Mouse (Mus musculus) embryonic stem cell, embryonic (primary cell): ENCODE measurements around the gene Ccrl2.

Source experiments
- CTCF ChIA-PET, 4 experiments: fragments of 300-600 bp in 2 of 4; fragments of 350-600 bp in 2 of 4; sonication (Branson Sonifier 250); formaldehyde crosslinking; loops; one replicate each; lab custom pipeline; 2022; ENCODE audit warnings: inconsistent platforms in 2 of 4; lab: Charles Lee
- POLR2A ChIA-PET, 4 experiments: fragments of 300-600 bp in 2 of 4; fragments of 350-600 bp in 2 of 4; sonication (Branson Sonifier 250); formaldehyde crosslinking; loops; one replicate each; lab custom pipeline; 2022; ENCODE audit warnings: antibody characterized with exemption in 4 of 4, inconsistent platforms in 1 of 4; lab: Charles Lee

The Ccrl2 gene

DNA sequence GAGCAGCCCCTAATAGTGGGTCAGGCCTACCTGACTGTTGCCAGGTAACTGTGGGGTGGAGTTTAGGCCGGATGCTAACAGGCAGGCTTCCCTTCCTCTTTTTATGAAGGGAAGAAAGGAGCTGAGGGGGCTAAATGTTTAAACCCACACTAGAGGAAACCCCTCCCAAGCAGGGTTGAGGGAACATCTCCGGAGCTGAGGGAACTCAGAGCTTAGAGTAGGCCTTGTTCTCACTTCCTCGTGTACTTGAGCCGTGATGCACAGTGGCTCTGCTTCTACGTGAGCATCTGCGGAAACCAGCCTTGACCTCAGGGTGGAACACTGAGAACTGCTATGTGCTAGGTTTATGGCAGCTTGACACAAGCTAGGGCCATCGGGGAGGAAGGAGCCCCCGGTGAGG is 23.5 kb upstream of the Ccrl2 start:
- POLR2A ChIA-PET, result interaction anchor here in 3 of 4 experiments (0.6 to 1.0 kb wide), 4 partner anchors 8 to 9 kb away, joined by 3 read pairs; no protein-coding TSS in a partner anchor
- CTCF ChIA-PET, result interaction anchor here in 2 of 4 experiments (0.7 to 1.5 kb wide), 6 partner anchors 9 to 956 kb away, joined by 3 to 6 read pairs (median 4); no protein-coding TSS in a partner anchor

GRCm38 (mm10) chr9:111077745-111078144 is 20.4 kb upstream of the Ccrl2 start:
- CTCF ChIA-PET, result interaction anchor here in 3 of 4 experiments (0.6 to 2.3 kb wide), 13 partner anchors 9 to 296 kb away, joined by 3 to 15 read pairs (median 3); no protein-coding TSS in a partner anchor
- POLR2A ChIA-PET, result interaction anchor here in 1 of 4 experiments (1.5 kb wide), 1 partner anchor 12 kb away, joined by 8 read pairs; no protein-coding TSS in a partner anchor

GRCm38 (mm10) chr9:111072971-111073370 is 15.7 kb upstream of the Ccrl2 start:
- POLR2A ChIA-PET, result interaction anchor here in 3 of 4 experiments (1.0 to 1.5 kb wide), 9 partner anchors 8 to 217 kb away, joined by 3 to 4 read pairs (median 3); partner anchors contain the start of genes Als2cl (in 1 of the 3) and Tmie (in 1 of the 3)
- CTCF ChIA-PET, result interaction anchor here (0.8 to 5.9 kb wide), 9 partner anchors 20 to 292 kb away, joined by 3 to 25 read pairs (median 4); no protein-coding TSS in a partner anchor

DNA sequence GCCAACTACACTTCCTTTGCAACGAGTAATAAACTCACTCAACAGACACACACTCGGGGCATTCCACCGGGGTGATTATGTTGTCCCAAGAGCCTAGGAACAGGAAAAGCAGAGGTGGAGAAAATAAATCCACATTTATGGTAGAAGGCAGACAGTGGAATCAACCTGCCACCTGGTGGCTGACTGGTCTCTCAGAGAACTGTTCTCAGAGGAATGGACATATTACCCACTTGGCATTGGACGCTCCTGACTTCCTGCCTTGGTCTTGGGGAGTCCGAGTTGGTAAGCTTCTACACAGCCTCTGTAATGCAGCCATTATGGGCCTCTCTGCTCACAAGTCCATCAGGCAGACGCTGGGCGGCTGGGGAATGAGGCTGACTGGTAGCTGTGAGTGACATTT is 14.9 kb upstream of the Ccrl2 start:
- CTCF ChIA-PET, result interaction anchor here (0.7 to 5.9 kb wide), 14 partner anchors 21 to 291 kb away, joined by 3 to 25 read pairs (median 4); no protein-coding TSS in a partner anchor

DNA sequence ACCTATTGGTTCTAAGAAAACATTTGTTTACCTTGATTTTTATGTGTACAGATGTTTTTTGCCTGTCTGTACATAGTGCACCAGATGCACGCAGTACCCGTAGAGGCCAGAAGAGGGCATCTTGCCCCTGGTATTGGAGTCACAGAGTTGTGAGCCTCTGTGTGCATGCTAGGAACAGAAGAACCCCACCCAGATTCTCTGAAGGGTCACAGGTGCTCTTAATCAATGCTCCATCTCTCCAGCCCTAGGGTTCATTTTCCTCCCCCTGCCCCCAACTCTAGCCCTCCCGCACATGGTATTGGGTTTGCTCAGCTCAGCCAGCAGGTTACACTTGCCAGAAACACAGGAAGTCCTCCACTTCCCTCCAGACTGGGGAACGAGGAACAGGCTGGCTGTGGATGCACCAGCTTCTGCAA is 13.2 kb upstream of the Ccrl2 start:
- CTCF ChIA-PET, result interaction anchor here (0.7 to 5.9 kb wide), 12 partner anchors 9 to 397 kb away, joined by 3 to 25 read pairs (median 4); no protein-coding TSS in a partner anchor

More for the DNA sequence above, 14.9 kb upstream of the Ccrl2 start:
- POLR2A ChIA-PET, result interaction anchor here in 3 of 4 experiments (0.5 to 1.5 kb wide), 12 partner anchors 8 to 218 kb away, joined by 3 to 4 read pairs (median 3); no protein-coding TSS in a partner anchor

GRCm38 (mm10) chr9:111067052-111067451 is 9.7 kb upstream of the Ccrl2 start:
- POLR2A ChIA-PET, result interaction anchor here in 2 of 4 experiments (0.6 to 1.0 kb wide), 2 partner anchors 101 to 128 kb away, joined by 3 read pairs; no protein-coding TSS in a partner anchor
- CTCF ChIA-PET, result interaction anchor here in 1 of 4 experiments (0.6 kb wide), 1 partner anchor 56 kb away, joined by 3 read pairs; no protein-coding TSS in a partner anchor

More for the DNA sequence above, 13.2 kb upstream of the Ccrl2 start:
- POLR2A ChIA-PET, result interaction anchor here in 2 of 4 experiments (1.1 to 1.3 kb wide), 2 partner anchors 22 to 105 kb away, joined by 3 read pairs; no protein-coding TSS in a partner anchor

- ChIA-PET POLR2A (no interaction called here), CTCF (no interaction called here)
Observed at GRCm38 (mm10) chr9:111062840-111063239, 5.5 kb upstream of the Ccrl2 start.

DNA sequence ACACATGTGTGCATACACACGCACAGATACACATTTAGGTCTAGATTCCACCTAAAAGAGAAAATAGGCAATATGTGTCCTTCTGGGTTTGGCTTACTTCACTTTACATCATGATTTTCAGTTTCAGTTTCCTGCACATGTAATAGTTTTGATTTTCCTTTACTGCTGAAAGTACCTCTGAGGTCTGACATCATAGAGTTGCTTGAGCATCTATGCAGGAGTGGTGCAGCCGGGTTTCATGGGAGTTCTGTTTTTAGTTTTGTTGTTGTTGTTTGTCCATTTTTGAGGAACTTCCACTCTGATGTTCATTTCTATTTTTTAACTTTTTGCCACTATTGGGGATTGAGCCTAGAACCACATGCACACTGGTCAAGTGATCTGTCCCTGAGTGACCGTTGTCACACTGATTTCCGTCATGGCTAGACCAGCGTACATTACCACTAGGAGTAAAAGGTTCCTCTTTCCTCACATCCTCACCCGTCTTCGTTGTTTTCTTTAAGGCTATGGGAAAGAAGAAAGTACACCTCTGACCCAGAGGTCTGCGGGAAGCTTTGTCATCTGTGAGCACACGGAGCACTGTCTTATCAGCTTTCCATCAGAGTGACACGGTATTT is 1.7 kb upstream of the Ccrl2 start:
- POLR2A ChIA-PET, result no interaction called here
- CTCF ChIA-PET, result interaction anchor here in 1 of 4 experiments (0.5 kb wide), 1 partner anchor 423 kb away, joined by 3 read pairs; no protein-coding TSS in a partner anchor

DNA sequence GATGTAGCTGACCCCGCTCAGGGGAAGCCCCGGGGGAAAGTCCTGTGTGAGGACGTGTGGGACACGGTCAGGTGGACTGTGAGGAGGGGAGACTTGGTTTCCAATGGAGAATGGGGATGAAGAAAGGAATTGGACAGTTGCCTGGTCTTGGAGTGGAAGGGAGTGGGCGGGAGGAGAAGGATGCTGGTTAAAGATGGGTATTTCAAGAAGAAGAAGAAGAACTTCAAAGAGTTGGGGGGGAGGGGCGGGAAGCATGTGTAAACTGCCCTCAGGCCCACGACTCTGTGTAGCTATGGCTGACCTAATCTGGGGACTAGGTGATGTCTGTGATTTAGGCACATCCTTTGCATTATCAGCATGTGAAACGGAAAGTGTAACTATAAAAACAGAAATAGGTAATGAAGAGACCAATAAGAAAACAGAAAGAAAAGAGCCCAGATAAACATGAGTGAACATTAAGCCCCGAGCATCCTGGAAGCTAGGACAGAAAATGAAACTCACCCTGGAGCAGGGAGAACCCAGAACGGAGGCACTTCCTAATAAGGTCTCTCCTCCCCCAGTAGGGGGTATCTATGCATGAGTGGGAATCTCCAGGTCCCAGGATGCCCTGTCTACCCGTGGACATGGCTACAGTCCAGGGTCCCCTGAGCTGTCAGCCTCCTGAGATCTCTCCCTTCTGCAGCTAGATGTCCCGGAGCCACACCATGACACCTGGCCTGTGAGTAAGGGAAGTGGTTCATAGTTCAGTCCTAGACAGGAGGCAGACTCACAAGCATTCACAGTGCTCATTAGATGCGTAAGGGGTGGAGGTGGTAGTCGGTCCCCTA is 438 bp upstream of the Ccrl2 start:
- CTCF ChIA-PET, result interaction anchor here in 2 of 4 experiments (0.6 to 1.4 kb wide), 4 partner anchors 35 to 136 kb away, joined by 3 to 4 read pairs (median 3); no protein-coding TSS in a partner anchor

GRCm38 (mm10) chr9:111056519-111056797 is 861 bp downstream of the Ccrl2 start:
- POLR2A ChIA-PET, result interaction anchor here in 1 of 4 experiments (0.5 kb wide), 1 partner anchor 272 kb away, joined by 3 read pairs; no protein-coding TSS in a partner anchor
- CTCF ChIA-PET, result interaction anchor here in 3 of 4 experiments (0.6 to 1.1 kb wide), 4 partner anchors 59 to 176 kb away, joined by 3 to 5 read pairs (median 4); no protein-coding TSS in a partner anchor

More for the DNA sequence above, 438 bp upstream of the Ccrl2 start:
- POLR2A ChIA-PET, result interaction anchor here in 2 of 4 experiments (1.0 to 1.1 kb wide), 2 partner anchors 13 to 24 kb away, joined by 3 read pairs; no protein-coding TSS in a partner anchor

DNA sequence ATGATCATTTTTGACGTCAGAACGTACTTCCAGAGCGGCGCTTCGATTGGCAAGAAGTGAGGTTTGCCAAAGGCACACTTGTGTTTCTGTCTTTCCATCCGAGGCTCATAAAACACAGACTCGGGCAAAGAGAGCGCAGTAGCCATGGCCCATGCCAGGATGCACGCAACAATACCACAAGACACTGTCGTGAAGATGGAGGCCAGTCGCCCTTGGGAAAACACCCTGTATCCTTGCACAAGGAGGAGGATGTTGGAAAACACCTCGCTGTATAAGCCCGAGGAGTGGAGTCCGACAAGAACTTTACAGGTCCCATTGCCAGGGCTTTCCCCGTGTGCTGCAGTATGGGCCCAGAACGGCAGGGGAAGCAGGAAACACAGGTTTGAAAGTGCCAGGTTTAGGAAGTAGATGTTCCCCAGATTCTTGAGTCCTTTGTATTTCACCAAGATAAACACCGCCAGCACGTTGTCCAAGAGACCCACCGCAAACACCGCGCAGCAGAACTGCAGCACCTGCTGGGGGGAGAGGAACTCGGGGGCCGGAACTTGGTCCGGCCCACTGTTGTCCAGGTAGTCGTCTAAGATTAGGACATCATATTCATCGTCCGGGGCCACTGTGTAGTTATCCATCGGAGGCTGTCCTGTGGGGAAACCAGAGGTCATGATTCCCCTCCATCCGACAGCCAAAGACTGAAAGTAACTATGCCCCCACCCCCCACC is 1.4 kb downstream of the Ccrl2 start:
- CTCF ChIA-PET, result interaction anchor here in 2 of 4 experiments (0.5 to 0.6 kb wide), 3 partner anchors 68 to 177 kb away, joined by 3 to 5 read pairs (median 4); no protein-coding TSS in a partner anchor
- POLR2A ChIA-PET, result no interaction called here

DNA sequence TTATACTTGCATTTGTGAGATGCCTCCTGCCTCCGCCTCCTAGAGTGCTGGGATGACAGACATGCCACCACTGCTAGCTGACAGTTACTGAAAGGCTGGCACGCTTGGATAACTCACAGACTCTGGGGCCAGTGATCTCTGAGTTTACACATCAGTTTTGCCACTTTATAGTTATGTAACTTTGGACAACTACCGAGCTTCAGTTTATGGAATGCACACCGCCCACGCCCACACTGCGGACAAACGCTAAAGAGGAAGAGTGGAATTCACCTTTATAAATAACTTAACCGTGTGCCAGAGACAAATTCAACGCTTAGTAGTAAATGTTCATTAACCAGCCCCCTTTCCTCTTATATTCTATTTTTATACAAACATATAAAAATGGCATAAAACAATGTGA is 2.4 kb downstream of the Ccrl2 start:
- POLR2A ChIA-PET, result interaction anchor here in 1 of 4 experiments (0.6 kb wide), 1 partner anchor 198 kb away, joined by 3 read pairs; no protein-coding TSS in a partner anchor
- CTCF ChIA-PET, result no interaction called here

- POLR2A ChIA-PET, result interaction anchor here in 2 of 4 experiments (0.6 to 1.3 kb wide), 2 partner anchors 32 to 51 kb away, joined by 3 to 4 read pairs; no protein-coding TSS in a partner anchor
Observed at GRCm38 (mm10) chr9:111048452-111048851, 8.9 kb downstream of the Ccrl2 start.

DNA sequence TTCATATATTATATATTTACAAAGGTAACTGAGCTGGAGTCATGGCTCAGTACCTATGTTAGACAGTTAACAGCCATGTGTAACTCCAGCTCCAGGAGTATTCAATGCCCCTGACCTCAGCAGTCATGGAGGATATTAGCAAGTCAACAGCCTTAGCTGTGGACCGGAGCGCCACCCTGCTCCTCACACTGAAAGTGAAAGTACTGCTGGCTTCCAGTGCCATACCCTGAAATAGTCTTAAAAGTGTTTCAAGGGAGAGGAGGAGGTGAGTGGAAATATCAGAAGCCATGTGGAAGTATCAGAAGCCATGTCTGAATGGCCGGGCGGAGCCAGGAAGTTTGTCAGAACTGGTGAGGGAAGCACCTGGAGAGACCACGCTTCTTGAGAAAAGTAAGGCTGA is 10.1 kb downstream of the Ccrl2 start:
- ChIA-PET CTCF (interaction anchor here in 1 of 4 experiments (0.5 to 1.2 kb wide), 3 partner anchors 25 to 125 kb away, joined by 3 to 4 read pairs (median 4); no protein-coding TSS in a partner anchor), POLR2A (interaction anchor here in 1 of 4 experiments (1.4 kb wide), 1 partner anchor 50 kb away, joined by 3 read pairs; no protein-coding TSS in a partner anchor)

More at GRCm38 (mm10) chr9:111048452-111048851, 8.9 kb downstream of the Ccrl2 start:
- CTCF ChIA-PET, result interaction anchor here in 1 of 4 experiments (0.6 kb wide), 1 partner anchor 1177 kb away, joined by 3 read pairs; no protein-coding TSS in a partner anchor

GRCm38 (mm10) chr9:111046222-111046621 is 11.1 kb downstream of the Ccrl2 start:
- POLR2A ChIA-PET, result interaction anchor here in 1 of 4 experiments (0.6 kb wide), 1 partner anchor 102 kb away, joined by 3 read pairs; no protein-coding TSS in a partner anchor
- CTCF ChIA-PET, result no interaction called here

DNA sequence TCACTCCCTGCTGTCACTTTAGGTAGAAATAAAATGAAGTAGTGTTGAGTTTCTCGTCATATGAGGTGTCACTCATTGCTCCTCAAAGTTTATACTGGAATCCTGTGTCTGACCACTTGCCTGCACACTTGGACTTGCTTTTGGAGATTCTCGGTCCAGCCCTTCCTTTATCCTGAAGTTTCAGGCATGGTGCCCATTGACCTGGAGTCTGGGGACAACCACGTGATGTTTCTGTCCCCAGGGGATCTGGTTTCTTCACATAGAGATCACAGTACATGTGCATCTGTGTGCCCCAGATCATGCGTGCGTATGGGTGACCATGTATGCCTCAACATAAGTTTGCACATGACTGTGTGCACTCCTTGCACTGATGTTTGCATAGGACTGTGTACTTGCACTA is 15.1 kb downstream of the Ccrl2 start:
- CTCF ChIA-PET, result no interaction called here
- POLR2A ChIA-PET, result no interaction called here

GRCm38 (mm10) chr9:111039966-111040365 is 17.4 kb downstream of the Ccrl2 start:
- POLR2A ChIA-PET, result interaction anchor here in 1 of 4 experiments (0.6 kb wide), 1 partner anchor 9 kb away, joined by 3 read pairs; no protein-coding TSS in a partner anchor
- CTCF ChIA-PET, result no interaction called here
